Mouse (Mus musculus) kidney, postnatal 4 days (tissue): ENCODE measurements at regions not wholly inside any gene's neighbourhood (a gene's known extent, or its start where the extent isn't known, plus 50 kb on each side); places are given as distances from the start of the nearest gene placed in this dataset.

Source experiments
- DNase-seq, 2 experiments: peaks; one replicate each; pipeline ENCODE4 v3.0.0; 2021; ENCODE audit warnings: mixed read lengths in 2 of 2

GRCm38 (mm10) chr8:50180682-50181081, 1336.9 kb upstream of the Tenm3 start:
- DNase-seq: no peak

GRCm38 (mm10) chr8:50164773-50165454, 1321.2 kb upstream of the Tenm3 start:
- no peak for DNase-seq

- DNase-seq: no peak
These were observed 1317.3 kb upstream of the Tenm3 start for GRCm38 (mm10) chr8:50161076-50161475.

DNA sequence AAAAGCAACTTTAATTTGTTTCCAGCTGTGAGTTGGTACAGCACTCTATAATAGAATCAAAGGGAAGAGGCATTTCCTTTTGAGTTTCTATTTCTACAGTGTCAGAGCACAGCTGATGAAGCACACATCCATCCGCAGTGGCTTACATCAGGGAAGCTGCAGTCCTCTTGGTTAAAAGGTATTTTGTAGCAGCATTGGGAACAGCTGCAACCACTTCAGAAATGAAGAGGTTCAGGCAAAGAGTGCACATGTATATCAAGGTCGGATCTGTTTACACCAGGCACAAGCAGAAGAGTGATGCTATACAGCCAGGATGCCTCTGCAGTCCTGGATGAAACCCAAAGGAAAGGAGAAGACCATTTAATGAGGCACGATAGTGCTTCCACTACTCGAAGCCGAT, 1316.6 kb upstream of the Tenm3 start:
- no peak for DNase-seq

DNA sequence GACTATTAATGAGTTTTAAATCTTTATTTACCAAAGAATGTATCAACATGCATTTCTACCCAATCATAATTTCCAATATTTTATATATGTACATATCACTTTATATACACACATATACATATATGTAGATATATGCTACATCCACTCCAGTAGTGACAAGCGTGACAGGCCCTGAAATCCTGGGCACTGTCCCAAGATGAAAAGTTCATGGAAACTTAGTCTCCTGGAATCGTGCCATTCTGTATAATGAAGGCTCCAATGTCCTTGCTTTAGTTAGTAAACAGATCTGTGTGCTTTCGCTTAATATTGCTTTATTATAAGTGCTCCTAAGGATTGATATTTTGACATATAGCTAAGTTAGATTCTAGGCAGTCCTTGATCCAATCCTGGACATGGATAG, 1296.1 kb upstream of the Tenm3 start:
- no peak for DNase-seq

DNA sequence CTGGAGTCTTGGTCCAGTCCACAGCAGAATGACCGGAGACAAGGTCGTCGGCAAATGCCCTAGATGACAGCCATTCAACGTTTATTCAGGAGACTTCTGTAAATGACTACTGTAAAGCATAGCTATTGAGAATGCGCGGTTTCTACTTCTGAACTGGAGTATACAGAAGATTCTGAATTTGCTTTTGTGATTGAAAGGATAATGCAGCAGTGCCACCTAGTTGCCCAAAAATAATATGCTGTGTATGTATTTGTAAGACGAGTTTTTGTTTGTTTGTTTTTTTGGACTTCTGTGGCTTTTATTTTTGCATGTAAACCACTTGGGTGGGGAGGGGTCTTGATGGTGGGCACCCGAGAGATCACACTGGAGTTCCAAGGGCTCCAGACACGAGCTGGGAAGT, 1276.3 kb upstream of the Tenm3 start:
- DNase-seq: peak in 1 of 2 experiments; percentile 1

DNA sequence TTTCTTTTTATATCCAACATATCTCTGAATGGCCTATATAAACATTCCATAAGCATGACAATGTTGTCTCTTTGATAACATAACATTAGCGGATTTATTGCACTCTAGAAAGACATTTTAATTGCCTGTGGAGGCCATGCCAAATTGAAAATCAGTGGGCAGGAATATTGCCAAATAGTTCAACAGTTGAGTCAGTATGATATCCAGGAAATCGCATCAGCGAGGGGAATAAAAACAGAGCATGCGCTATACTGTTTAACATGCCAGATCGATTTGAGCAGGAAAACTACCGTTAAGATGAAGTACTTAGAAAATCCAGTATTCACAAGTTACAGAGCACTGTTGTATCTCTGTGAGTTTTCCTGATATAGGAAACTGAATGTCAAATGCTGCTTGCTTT, 1238.6 kb upstream of the Tenm3 start:
- DNase-seq: peak; percentile 2 to 4

- no peak for DNase-seq
These were observed 1193.3 kb upstream of the Tenm3 start for GRCm38 (mm10) chr8:50037096-50037495.

GRCm38 (mm10) chr8:50027544-50027943, 1183.8 kb upstream of the Tenm3 start:
- no peak for DNase-seq

DNA sequence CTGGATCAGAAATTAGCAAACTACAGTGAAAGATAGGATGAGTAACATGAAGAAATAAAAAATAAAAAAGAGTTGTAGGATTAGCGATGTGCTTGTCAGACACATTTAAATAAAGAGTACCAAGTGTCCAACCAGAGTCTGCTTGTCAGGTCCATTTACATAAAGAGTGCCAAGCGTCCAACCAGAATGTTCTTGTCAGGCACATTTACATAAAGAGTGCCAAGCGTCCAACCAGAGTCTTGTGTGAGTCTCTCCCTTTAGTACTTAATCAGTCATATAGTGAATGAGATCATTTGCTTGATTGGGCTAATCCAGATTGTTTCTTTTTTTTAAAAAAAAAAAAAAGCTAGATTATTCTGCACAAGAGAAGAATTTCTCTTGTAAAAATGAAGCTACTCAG, 1163.8 kb upstream of the Tenm3 start:
- no peak for DNase-seq

GRCm38 (mm10) chr8:50004254-50004653, 1160.5 kb upstream of the Tenm3 start:
- DNase-seq: no peak

- no peak for DNase-seq
These were observed 1159.9 kb upstream of the Tenm3 start for GRCm38 (mm10) chr8:50003641-50004040.

DNA sequence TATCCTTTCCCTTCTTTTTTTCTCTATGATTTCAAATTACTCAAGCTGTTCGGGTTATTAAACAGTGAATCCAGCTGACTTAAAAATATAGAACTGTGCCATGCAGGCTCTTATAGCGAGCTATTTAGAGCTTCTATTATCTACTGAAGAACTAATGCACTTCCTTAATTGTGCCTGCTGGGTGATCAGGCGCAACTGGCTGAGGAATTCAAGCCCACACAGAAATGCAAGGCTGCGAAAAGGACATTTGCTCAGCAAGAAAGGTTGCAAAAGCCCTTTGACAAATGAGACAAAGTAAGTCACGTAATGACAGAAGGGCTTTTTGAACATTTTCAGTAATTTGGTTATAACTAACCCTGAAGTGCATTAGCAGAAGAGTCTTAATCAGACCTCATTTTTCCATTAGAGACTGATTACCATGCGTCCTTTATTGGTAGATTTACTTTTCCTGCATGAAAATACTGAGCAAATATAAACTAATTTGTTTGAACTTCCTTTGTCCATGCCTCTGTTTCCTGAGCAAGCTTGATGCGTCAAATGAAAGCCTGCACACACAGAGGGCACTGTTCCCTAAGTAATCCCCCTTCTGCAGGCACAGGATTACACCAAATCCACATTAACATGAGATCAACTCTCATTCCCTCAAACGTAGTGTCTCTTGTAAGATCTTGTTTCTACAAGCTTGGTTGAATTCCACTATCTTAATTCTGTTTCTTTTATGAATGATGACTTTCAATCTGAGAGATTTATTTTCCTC, 1154.7 kb upstream of the Tenm3 start:
- DNase-seq: no peak
